Mouse (Mus musculus) E14TG2a.4 (cell line): ENCODE results near the gene Aldh1a1.

ENCODE experiments used
- CTCF ChIP-seq: conservative IDR thresholded peaks from 2 replicates; pipeline ENCODE4 v1.5.1; 2014; ENCODE audit warnings: low read length
- POU5F1 ChIP-seq: IDR thresholded peaks from 2 replicates; pipeline ENCODE4 v1.6.1; 2014; ENCODE audit warnings: low read length, borderline replicate concordance

GRCm38 (mm10) chr19:20631020-20631419, 138.5 kb downstream of the Aldh1a1 start:
- TF ChIP-seq CTCF: no peak
- no peak for TF ChIP-seq POU5F1
